Mouse (Mus musculus): ENCODE data around the gene D17H6S53E.

D17H6S53E gene

DNA sequence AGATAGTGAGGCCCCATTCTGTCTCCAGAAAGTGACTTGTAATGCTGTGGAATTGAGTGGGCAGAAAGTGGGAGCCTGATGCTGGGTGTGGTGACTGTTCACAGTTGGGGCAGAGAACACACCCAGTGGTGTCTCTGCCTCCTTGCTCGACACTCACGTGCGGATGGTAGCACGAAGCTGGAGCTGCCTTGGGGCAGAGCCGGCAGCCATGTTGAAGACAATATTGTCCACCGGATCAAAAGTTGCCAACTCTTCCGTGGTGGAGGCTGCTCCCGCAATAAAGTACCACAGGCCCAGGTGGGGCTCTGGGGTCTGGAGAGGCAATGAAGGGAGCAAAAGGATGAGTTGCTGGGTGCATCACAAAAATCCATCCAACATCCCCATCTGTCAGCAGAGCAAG is 4.9 kb downstream of the D17H6S53E start:
- in situ Hi-C loops (cut with MseI, MboI), result no loop called here

DNA sequence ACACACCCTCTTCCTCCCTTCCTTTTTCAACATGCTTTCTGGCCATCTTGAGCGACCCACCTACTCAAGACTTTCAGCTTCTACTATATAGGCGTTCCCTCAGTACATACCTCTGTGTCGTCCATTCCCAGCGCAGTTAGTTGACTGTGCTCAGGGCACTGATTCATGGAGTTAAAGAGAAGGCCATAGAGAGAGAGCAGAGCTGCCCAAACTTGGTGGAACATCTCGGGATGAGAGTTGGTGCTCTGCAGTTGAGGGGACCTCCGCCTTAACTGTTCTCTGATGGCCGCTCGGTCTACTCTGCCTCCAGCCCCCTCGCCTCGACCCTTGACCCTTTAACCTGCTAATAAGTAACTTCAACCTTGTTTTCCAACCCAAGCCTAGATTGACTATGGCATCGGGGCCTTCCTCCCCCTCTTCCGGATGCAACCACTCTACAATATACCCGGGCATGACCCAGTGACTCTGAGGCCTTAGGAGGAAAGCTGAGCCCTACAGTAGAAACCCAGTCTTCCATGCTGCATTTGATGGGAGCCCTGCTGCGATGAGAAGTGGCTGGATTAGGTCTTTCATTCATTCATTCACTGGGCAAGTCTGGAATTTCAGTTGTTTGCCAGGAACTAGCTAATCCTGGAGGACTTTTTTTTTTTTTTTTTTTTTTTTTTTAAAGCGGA is 5.5 kb downstream of the D17H6S53E start, which contains the start of gene Apom:
Apom (minus strand) TSS at position 551 of the 674 bp plus-strand sequence.
- in situ Hi-C loops (cut with MseI, MboI), result no loop called here

- in situ Hi-C loops (cut with MseI, MboI), result no loop called here
These were observed 6.0 kb downstream of the D17H6S53E start for GRCm38 (mm10) chr17:35132174-35132560.

DNA sequence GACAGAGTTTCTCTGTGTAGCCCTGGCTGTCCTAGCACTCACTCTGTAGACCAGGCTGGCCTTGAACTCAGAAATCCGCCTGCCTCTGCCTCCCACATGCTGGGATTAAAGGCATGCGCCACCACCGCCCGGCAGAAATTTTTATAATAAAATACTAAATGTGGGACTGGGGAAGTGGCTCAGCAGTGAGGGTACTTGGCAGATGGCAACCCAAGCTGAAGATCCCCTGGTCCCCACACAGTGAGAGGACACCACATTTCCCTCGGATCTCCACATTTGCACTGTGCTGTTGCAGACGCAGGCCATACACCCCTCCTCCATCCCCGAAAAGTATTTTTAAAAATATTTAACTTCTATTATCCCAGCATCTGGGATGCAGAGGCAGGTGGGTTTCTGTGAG is 7.3 kb downstream of the D17H6S53E start:
- in situ Hi-C loops (cut with MseI, MboI), result no loop called here

- in situ Hi-C loops (cut with MseI, MboI), result no loop called here
These were observed 8.8 kb downstream of the D17H6S53E start, which contains the start of gene Bag6 for GRCm38 (mm10) chr17:35134801-35135590. TSS of gene Bag6 (plus strand) at chr17:35135178.

- in situ Hi-C loops (cut with MseI, MboI), result no loop called here
These were observed 9.6 kb downstream of the D17H6S53E start for GRCm38 (mm10) chr17:35135591-35136320.

GRCm38 (mm10) chr17:35139269-35139668 is 13.1 kb downstream of the D17H6S53E start:
- in situ Hi-C loops (cut with MseI, MboI), result no loop called here

DNA sequence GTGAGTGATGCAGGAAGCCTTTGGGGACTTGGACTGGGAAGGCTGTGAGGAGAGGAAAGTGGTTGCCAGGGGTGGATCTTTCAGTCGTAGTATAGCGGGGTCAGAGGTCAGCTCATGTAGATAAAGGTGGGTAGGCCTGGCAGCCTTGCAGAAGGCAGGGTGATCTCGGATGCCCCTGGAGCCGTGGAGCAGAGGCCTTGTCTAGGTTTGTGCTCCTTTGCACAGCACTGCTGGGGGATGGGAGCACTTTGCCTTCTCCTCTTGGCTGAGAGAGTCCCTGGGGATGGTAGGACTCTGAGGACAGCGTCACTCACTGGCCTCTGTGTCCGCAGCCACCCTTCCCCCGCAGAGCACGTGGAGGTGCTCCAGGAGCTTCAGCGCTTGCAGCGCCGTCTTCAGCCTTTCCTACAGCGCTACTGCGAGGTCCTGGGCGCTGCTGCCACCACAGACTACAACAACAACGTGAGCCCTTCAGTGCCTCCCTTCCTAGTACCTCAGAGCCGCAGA is 14.4 kb downstream of the D17H6S53E start:
- in situ Hi-C loops (cut with MseI, MboI), result no loop called here

- in situ Hi-C loops (cut with MseI, MboI), result no loop called here
These were observed 15.8 kb downstream of the D17H6S53E start for GRCm38 (mm10) chr17:35141971-35142370.

- in situ Hi-C loops (cut with MseI, MboI), result no loop called here
These were observed 20.0 kb downstream of the D17H6S53E start for GRCm38 (mm10) chr17:35146139-35146538.

GRCm38 (mm10) chr17:35147348-35147747 is 21.2 kb downstream of the D17H6S53E start:
- in situ Hi-C loops (cut with MseI, MboI), result no loop called here

DNA sequence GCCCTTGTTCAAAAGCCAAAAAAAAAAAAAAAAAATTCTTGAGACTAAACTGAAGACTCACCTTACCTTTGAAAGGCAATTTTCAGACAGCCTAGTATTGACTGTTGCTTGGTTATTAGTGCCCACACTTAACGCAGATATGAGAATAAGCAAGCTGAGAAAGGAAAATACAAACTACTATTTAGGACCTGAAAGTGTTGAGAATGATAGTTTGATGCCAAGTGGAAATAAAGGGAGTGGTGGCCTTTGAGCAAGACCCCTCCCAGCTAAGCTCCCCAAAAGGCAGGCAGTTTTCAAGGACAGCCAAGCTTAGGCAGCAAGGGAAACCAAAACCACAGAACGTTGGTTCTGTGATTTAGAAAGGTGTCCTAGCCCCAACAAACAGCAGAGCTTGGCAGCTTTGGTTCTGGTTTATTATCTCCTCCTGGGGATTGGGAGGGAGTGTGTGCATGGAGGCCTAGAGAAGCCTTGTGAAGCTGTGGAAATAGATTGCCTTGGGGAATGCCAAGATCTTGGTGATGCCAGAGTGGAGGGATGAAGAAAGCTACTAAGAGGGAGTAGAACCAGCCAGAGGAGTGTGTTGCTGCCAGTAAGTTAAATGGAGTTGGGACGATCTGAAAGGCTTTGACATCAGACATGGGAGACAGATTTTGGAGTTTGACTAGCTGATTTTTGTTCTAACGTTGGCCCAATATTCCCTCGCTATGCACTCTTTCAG is 21.9 kb downstream of the D17H6S53E start:
- in situ Hi-C loops (cut with MseI, MboI), result no loop called here

DNA sequence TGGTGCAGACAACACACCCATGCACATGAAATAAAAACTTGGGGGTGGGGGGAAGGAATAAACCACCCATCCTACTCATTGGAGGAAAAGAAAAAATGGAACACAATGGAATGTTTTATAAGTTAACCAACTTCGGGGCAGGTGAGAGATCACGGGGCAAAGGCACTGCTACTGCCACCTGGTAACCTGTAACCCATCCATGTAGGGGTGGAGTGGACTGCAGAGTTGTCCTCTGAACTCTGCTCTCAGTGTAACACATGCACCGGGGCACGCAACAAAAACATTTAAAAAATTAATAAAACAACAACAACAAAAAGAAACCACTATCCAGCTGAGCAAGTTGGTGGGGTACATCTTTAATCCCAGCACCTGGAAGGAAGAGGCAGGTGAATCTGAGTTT is 25.9 kb downstream of the D17H6S53E start:
- in situ Hi-C loops (cut with MseI, MboI), result no loop called here

- in situ Hi-C loops (cut with MseI, MboI), result no loop called here
These were observed 26.9 kb downstream of the D17H6S53E start for GRCm38 (mm10) chr17:35153077-35153476.

- in situ Hi-C loops (cut with MseI, MboI), result no loop called here
These were observed 27.8 kb downstream of the D17H6S53E start for GRCm38 (mm10) chr17:35153931-35154330.

DNA sequence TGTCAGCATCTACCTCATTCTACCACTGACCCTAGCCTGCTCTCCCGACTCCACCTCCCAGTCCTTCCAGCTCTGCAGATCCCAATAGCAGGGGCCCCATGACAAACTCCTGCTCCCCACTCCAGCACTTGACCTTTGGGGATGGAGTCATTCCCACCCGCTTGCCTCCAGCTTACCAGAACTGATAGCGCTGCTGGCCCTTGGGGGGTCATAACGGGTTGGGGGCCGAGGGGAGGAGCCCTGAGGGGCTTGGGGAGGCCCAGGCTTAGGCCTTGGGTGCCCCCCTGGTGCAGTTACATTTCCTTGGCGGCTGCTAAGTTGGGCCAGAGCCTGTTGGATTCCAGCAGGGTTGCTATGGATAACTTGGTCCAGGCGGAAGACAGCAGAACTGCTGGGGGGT is 28.4 kb downstream of the D17H6S53E start:
- in situ Hi-C loops (cut with MseI, MboI), result no loop called here

DNA sequence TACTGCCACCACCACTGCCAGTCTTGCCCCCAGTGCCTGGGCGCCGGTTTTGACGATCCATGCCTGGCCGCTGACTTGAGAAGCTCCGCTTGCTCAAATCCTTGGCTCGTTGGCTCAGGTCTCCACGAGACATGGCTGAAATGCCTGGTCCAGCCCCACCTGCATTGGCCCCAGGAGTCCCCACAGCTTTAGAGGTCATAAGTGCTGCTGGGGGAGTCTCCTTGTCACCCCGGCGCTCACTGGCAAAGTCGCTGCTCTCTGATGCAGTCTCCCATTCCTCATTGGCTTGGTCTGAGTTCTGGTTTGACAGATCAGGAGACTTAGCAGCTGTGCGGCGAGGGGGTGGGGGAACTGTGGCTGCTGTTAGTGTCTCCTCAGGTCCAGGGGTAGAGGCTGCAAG is 29.3 kb downstream of the D17H6S53E start:
- in situ Hi-C loops (cut with MseI, MboI), result no loop called here

- in situ Hi-C loops (cut with MseI, MboI), result no loop called here
These were observed 30.5 kb downstream of the D17H6S53E start for GRCm38 (mm10) chr17:35156461-35157200.

- in situ Hi-C loops (cut with MseI, MboI), result no loop called here
These were observed 31.1 kb downstream of the D17H6S53E start for GRCm38 (mm10) chr17:35157254-35157653.

- in situ Hi-C loops (cut with MseI, MboI), result no loop called here
These were observed 31.5 kb downstream of the D17H6S53E start for GRCm38 (mm10) chr17:35157661-35158175.

All from mouse trophoblast stem cell (cell line).